Mouse (Mus musculus): ENCODE data around the gene Wfs1. TPM values are rescaled to one million over a fixed set of nuclear protein-coding genes. Genes with fewer than 3 reads are reported as not detected.
A peak's percentile ranks its signal among the peaks of the same experiment; 100 is the strongest.
"Not testable (repeated sequence)": the region's sequence is repeated elsewhere in the genome, so short reads cannot be mapped to it uniquely, and the experiment has no call there.

Gene Wfs1
- polyA plus RNA-seq, 1 experiment from 2014 or later, result 9.2 TPM

- H3K4me3 ChIP-seq, result no peak overlapping the region
- H3K27ac ChIP-seq, result peak overlapping the region; percentile 4; the same call in 1 of the 2 replicates
- H3K27me3 ChIP-seq (ENCODE audit: insufficient read depth, poor library complexity, severe bottlenecking), result 0 out of 2 replicates have a peak, but pooled peaks cover 8% of the 10 kb centered on the region
- 44% methylated on average over 8 of the region's 8 CpGs for WGBS
- DNase-seq (ENCODE audit: low spot score), result no peak
- no peaks in the 10 kb centered on the region for H3K9me3 ChIP-seq
- peaks cover 20% of the 10 kb centered on the region for H3K4me1 ChIP-seq (replicated peaks)
- no peaks in the 10 kb centered on the region for H3K36me3 ChIP-seq
Measured at GRCm38 (mm10) chr5:36945102-36945701, 43.8 kb downstream of the Wfs1 start.

GRCm38 (mm10) chr5:36944552-36944951 lies 44.5 kb downstream of the Wfs1 start:
- 73% methylated on average over 5 of the region's 5 CpGs for WGBS
- H3K27me3 ChIP-seq (ENCODE audit: insufficient read depth, poor library complexity, severe bottlenecking), result 0 out of 2 replicates have a peak, but pooled peaks cover 4% of the 10 kb centered on the region
- H3K27ac ChIP-seq, result no peak overlapping the region
- no peaks in the 10 kb centered on the region for H3K9me3 ChIP-seq
- H3K36me3 ChIP-seq, result no peaks in the 10 kb centered on the region
- H3K4me3 ChIP-seq, result no peak overlapping the region
- H3K4me1 ChIP-seq (replicated peaks), result peaks cover 20% of the 10 kb centered on the region
- DNase-seq (ENCODE audit: low spot score), result no peak

DNA sequence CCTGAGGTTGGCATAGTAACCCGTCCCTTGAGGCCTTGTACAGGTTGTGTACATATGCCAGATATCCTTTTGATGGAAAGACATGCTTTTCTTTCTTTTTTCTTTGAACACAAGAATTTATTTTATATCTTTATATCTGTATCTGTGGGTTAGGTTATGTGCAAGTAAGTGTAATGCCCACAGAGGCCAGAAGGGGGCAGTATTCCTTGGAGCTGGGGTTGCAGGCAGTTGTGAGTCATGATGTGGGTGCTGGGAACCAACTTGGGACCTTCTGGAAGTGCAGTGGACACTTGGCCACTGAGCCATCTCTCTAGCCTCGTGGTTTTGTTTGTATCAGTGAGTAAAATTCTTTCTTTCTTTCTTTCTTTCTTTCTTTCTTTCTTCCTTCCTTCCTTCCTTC lies 46.6 kb downstream of the Wfs1 start:
- H3K4me1 ChIP-seq (replicated peaks), result peaks cover 20% of the 10 kb centered on the region
- 90% methylated on average over 2 of the region's 2 CpGs for WGBS
- no peaks in the 10 kb centered on the region for H3K27me3 ChIP-seq (ENCODE audit: insufficient read depth, poor library complexity, severe bottlenecking)
- no peaks in the 10 kb centered on the region for H3K9me3 ChIP-seq
- no peak for DNase-seq (ENCODE audit: low spot score)
- no peak overlapping the region for H3K4me3 ChIP-seq
- H3K36me3 ChIP-seq, result no peaks in the 10 kb centered on the region
- H3K27ac ChIP-seq, result no peak overlapping the region

DNA sequence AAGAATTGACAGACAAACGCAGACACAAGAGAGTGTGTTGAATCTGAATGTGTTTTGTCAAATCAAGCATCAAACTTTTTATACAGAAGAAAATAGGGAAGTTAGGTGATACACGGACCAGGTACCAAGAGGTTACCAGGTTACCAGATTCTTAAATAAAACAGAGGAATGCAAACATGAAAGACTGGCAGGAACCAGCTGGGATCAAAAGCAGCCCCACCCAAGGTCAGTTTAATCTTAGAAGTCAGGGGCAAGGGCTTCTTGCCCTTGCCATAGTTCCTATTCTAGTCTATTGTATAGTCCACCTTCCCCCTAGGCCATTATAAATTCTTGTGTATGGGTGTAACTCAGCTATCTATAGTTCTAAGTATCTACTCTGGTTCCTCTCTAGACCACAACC lies 50.0 kb downstream of the Wfs1 start:
- whole genome bisulfite sequencing, result 81% methylated on average over 2 of the region's 2 CpGs
- H3K9me3 ChIP-seq; H3K27ac ChIP-seq; H3K36me3 ChIP-seq; H3K27me3 ChIP-seq (ENCODE audit: insufficient read depth, poor library complexity, severe bottlenecking); DNase-seq (ENCODE audit: low spot score); H3K4me3 ChIP-seq: not testable (repeated sequence)
- H3K4me1 ChIP-seq (replicated peaks), result peaks cover 26% of the 10 kb centered on the region

GRCm38 (mm10) chr5:36938021-36938420 lies 51.0 kb downstream of the Wfs1 start:
- DNase-seq (ENCODE audit: low spot score), result no peak
- Histone ChIP-seq H3K27ac (no peak overlapping the region), H3K9me3 (no peaks in the 10 kb centered on the region), H3K27me3 (ENCODE audit: insufficient read depth, poor library complexity, severe bottlenecking) (no peaks in the 10 kb centered on the region), H3K4me1 (replicated peaks) (peaks cover 30% of the 10 kb centered on the region), H3K36me3 (no peaks in the 10 kb centered on the region), H3K4me3 (no peak overlapping the region)
- 91% methylated on average over 5 of the region's 5 CpGs for WGBS

GRCm38 (mm10) chr5:36936548-36936947 lies 52.5 kb downstream of the Wfs1 start:
- no peak for DNase-seq (ENCODE audit: low spot score)
- H3K9me3 ChIP-seq, result no peaks in the 10 kb centered on the region
- H3K4me3 ChIP-seq, result no peak overlapping the region
- H3K27me3 ChIP-seq (ENCODE audit: insufficient read depth, poor library complexity, severe bottlenecking), result no peaks in the 10 kb centered on the region
- no peak overlapping the region for H3K27ac ChIP-seq
- no peaks in the 10 kb centered on the region for H3K36me3 ChIP-seq
- 82% methylated on average over 7 of the region's 7 CpGs for WGBS
- H3K4me1 ChIP-seq (replicated peaks), result peaks cover 33% of the 10 kb centered on the region

GRCm38 (mm10) chr5:36935486-36936473 lies 53.2 kb downstream of the Wfs1 start:
- H3K4me1 ChIP-seq (replicated peaks), result peaks cover 33% of the 10 kb centered on the region
- 0 out of 2 replicates have a peak overlapping the region, but pooled peaks have one; percentile 16 for H3K27ac ChIP-seq
- no peaks in the 10 kb centered on the region for H3K36me3 ChIP-seq
- WGBS, result 61% methylated on average over 17 of the region's 17 CpGs
- no peaks in the 10 kb centered on the region for H3K9me3 ChIP-seq
- H3K4me3 ChIP-seq, result no peak overlapping the region
- no peak for DNase-seq (ENCODE audit: low spot score)
- H3K27me3 ChIP-seq (ENCODE audit: insufficient read depth, poor library complexity, severe bottlenecking), result no peaks in the 10 kb centered on the region

- peaks cover 33% of the 10 kb centered on the region for H3K4me1 ChIP-seq (replicated peaks)
- no peaks in the 10 kb centered on the region for H3K27me3 ChIP-seq (ENCODE audit: insufficient read depth, poor library complexity, severe bottlenecking)
- no peak overlapping the region for H3K27ac ChIP-seq
- WGBS, result 68% methylated on average over 8 of the region's 8 CpGs
- no peaks in the 10 kb centered on the region for H3K36me3 ChIP-seq
- no peaks in the 10 kb centered on the region for H3K9me3 ChIP-seq
- DNase-seq (ENCODE audit: low spot score), result no peak
- no peak overlapping the region for H3K4me3 ChIP-seq
Measured at GRCm38 (mm10) chr5:36933383-36933782, 55.6 kb downstream of the Wfs1 start.

DNA sequence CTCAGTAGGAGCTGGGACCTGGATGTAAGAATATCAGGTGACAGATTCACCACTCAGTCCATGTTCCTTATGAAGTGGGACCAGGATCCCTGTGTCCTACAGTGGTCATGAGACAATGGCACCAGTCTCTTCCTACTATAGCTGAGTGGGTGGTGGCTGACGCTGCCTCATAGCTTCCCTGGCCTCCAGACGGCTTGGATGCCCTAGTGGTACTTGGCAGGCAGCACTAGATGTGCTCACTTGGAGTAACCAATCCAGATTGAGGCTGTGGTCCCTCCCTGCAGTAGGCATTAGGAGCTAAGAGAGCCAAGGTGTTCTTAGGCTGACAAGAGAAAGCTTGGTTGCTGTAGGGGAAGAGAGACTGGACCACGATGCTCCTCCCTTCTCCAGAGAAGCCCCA lies 59.6 kb downstream of the Wfs1 start:
- 73% methylated on average over 3 of the region's 3 CpGs for WGBS
- no peaks in the 10 kb centered on the region for H3K27me3 ChIP-seq (ENCODE audit: insufficient read depth, poor library complexity, severe bottlenecking)
- H3K9me3 ChIP-seq, result no peaks in the 10 kb centered on the region
- H3K27ac ChIP-seq, result no peak overlapping the region
- H3K4me1 ChIP-seq (replicated peaks), result peaks cover 10% of the 10 kb centered on the region; the same call in 1 of the 2 replicates
- no peak for DNase-seq (ENCODE audit: low spot score)
- no peaks in the 10 kb centered on the region for H3K36me3 ChIP-seq
- H3K4me3 ChIP-seq, result no peak overlapping the region

GRCm38 (mm10) chr5:36928701-36929100 lies 60.3 kb downstream of the Wfs1 start:
- WGBS, result 56% methylated on average over 4 of the region's 4 CpGs
- Histone ChIP-seq H3K4me1 (replicated peaks) (0 out of 2 replicates have a peak, but pooled peaks cover 8% of the 10 kb centered on the region), H3K27me3 (ENCODE audit: insufficient read depth, poor library complexity, severe bottlenecking) (no peaks in the 10 kb centered on the region), H3K36me3 (no peaks in the 10 kb centered on the region), H3K4me3 (no peak overlapping the region), H3K27ac (no peak overlapping the region), H3K9me3 (no peaks in the 10 kb centered on the region)
- peak; percentile 20 for DNase-seq (ENCODE audit: low spot score)

- 58% methylated on average over 11 of the region's 11 CpGs for WGBS
- Histone ChIP-seq H3K4me1 (replicated peaks) (peaks cover 9% of the 10 kb centered on the region), H3K27me3 (ENCODE audit: insufficient read depth, poor library complexity, severe bottlenecking) (no peaks in the 10 kb centered on the region), H3K4me3 (no peak overlapping the region), H3K27ac (no peak overlapping the region), H3K36me3 (no peaks in the 10 kb centered on the region), H3K9me3 (no peaks in the 10 kb centered on the region)
- no peak for DNase-seq (ENCODE audit: low spot score)
Measured at GRCm38 (mm10) chr5:36923826-36924700, 64.9 kb downstream of the Wfs1 start.

- WGBS, result 73% methylated on average over 10 of the region's 10 CpGs
- Histone ChIP-seq H3K4me3 (no peak overlapping the region), H3K9me3 (no peaks in the 10 kb centered on the region), H3K27ac (no peak overlapping the region), H3K4me1 (replicated peaks) (peaks cover 21% of the 10 kb centered on the region), H3K36me3 (no peaks in the 10 kb centered on the region), H3K27me3 (ENCODE audit: insufficient read depth, poor library complexity, severe bottlenecking) (no peaks in the 10 kb centered on the region; the same call in 1 of the 2 replicates)
- DNase-seq (ENCODE audit: low spot score), result no peak
Measured at GRCm38 (mm10) chr5:36922811-36923210, 66.2 kb downstream of the Wfs1 start.

Measured in hindbrain, embryonic 10.5 days (tissue).